Mouse (Mus musculus): ENCODE measurements at regions not wholly inside any gene's neighbourhood (a gene's known extent, or its start where the extent isn't known, plus 50 kb on each side); places are given as distances from the start of the nearest gene placed in this dataset.

- Histone ChIP-seq H3K4me1 (ENCODE audit: control insufficient read depth, insufficient read depth, low read length) (no peaks in the 10 kb centered on the region), H3K27ac (ENCODE audit: insufficient read depth, low read length) (no peak overlapping the region), H3K27me3 (ENCODE audit: control insufficient read depth, insufficient read depth, low read length) (no peaks in the 10 kb centered on the region), H3K4me3 (replicated peaks; ENCODE audit: insufficient read depth, low read depth, low read length) (no peak overlapping the region)
- TF ChIP-seq POLR2A (IDR thresholded peaks at IDR 0.05; ENCODE audit: borderline replicate concordance, insufficient read depth, low read length), result no peak
- TF ChIP-seq CTCF (IDR thresholded peaks at IDR 0.05; ENCODE audit: borderline replicate concordance, insufficient read depth, low read depth, low read length), result no peak
- DNase-seq, result no peak
- WGBS, result 40% methylated on average over 19 of the region's 19 CpGs
These were observed 111.9 kb downstream of the Irx5 start for GRCm38 (mm10) chr8:92469141-92470000.

- H3K27ac ChIP-seq (ENCODE audit: insufficient read depth, low read length), result no peak overlapping the region
- 50% methylated on average over 7 of the region's 7 CpGs for WGBS
- no peaks in the 10 kb centered on the region for H3K4me1 ChIP-seq (ENCODE audit: control insufficient read depth, insufficient read depth, low read length)
- DNase-seq, result no peak
- no peak for TF ChIP-seq POLR2A (IDR thresholded peaks at IDR 0.05; ENCODE audit: borderline replicate concordance, insufficient read depth, low read length)
- TF ChIP-seq CTCF (IDR thresholded peaks at IDR 0.05; ENCODE audit: borderline replicate concordance, insufficient read depth, low read depth, low read length), result no peak
- no peaks in the 10 kb centered on the region for H3K27me3 ChIP-seq (ENCODE audit: control insufficient read depth, insufficient read depth, low read length)
- no peak overlapping the region for H3K4me3 ChIP-seq (replicated peaks; ENCODE audit: insufficient read depth, low read depth, low read length)
These were observed 114.8 kb downstream of the Irx5 start for GRCm38 (mm10) chr8:92472257-92472656.

- Histone ChIP-seq H3K4me3 (replicated peaks; ENCODE audit: insufficient read depth, low read depth, low read length) (no peak overlapping the region), H3K27ac (ENCODE audit: insufficient read depth, low read length) (no peak overlapping the region), H3K4me1 (ENCODE audit: control insufficient read depth, insufficient read depth, low read length) (no peaks in the 10 kb centered on the region), H3K27me3 (ENCODE audit: control insufficient read depth, insufficient read depth, low read length) (no peaks in the 10 kb centered on the region)
- TF ChIP-seq CTCF (IDR thresholded peaks at IDR 0.05; ENCODE audit: borderline replicate concordance, insufficient read depth, low read depth, low read length) (no peak), POLR2A (IDR thresholded peaks at IDR 0.05; ENCODE audit: borderline replicate concordance, insufficient read depth, low read length) (no peak)
- WGBS, result 73% methylated on average over 3 of the region's 3 CpGs
- no peak for DNase-seq
These were observed 115.4 kb downstream of the Irx5 start for GRCm38 (mm10) chr8:92472817-92473216.

- TF ChIP-seq CTCF (IDR thresholded peaks at IDR 0.05; ENCODE audit: borderline replicate concordance, insufficient read depth, low read depth, low read length), result no peak
- TF ChIP-seq POLR2A (IDR thresholded peaks at IDR 0.05; ENCODE audit: borderline replicate concordance, insufficient read depth, low read length), result no peak
- no peak for DNase-seq
- Histone ChIP-seq H3K4me3 (replicated peaks; ENCODE audit: insufficient read depth, low read depth, low read length) (no peak overlapping the region), H3K27me3 (ENCODE audit: control insufficient read depth, insufficient read depth, low read length) (no peaks in the 10 kb centered on the region), H3K27ac (ENCODE audit: insufficient read depth, low read length) (no peak overlapping the region), H3K4me1 (ENCODE audit: control insufficient read depth, insufficient read depth, low read length) (no peaks in the 10 kb centered on the region)
- WGBS, result 73% methylated on average over 5 of the region's 5 CpGs
These were observed 125.0 kb downstream of the Irx5 start for GRCm38 (mm10) chr8:92482393-92482792.

GRCm38 (mm10) chr8:92483055-92483765 is 125.8 kb downstream of the Irx5 start:
- Histone ChIP-seq H3K4me1 (ENCODE audit: control insufficient read depth, insufficient read depth, low read length) (no peaks in the 10 kb centered on the region), H3K4me3 (replicated peaks; ENCODE audit: insufficient read depth, low read depth, low read length) (no peak overlapping the region), H3K27ac (ENCODE audit: insufficient read depth, low read length) (no peak overlapping the region), H3K27me3 (ENCODE audit: control insufficient read depth, insufficient read depth, low read length) (no peaks in the 10 kb centered on the region)
- DNase-seq, result no peak
- TF ChIP-seq CTCF (IDR thresholded peaks at IDR 0.05; ENCODE audit: borderline replicate concordance, insufficient read depth, low read depth, low read length) (no peak), POLR2A (IDR thresholded peaks at IDR 0.05; ENCODE audit: borderline replicate concordance, insufficient read depth, low read length) (no peak)
- WGBS, result 51% methylated on average over 8 of the region's 8 CpGs

GRCm38 (mm10) chr8:92488526-92489159 is 131.2 kb downstream of the Irx5 start:
- no peak overlapping the region for H3K27ac ChIP-seq (ENCODE audit: insufficient read depth, low read length)
- no peak for TF ChIP-seq CTCF (IDR thresholded peaks at IDR 0.05; ENCODE audit: borderline replicate concordance, insufficient read depth, low read depth, low read length)
- TF ChIP-seq POLR2A (IDR thresholded peaks at IDR 0.05; ENCODE audit: borderline replicate concordance, insufficient read depth, low read length), result no peak
- no peaks in the 10 kb centered on the region for H3K27me3 ChIP-seq (ENCODE audit: control insufficient read depth, insufficient read depth, low read length)
- H3K4me1 ChIP-seq (ENCODE audit: control insufficient read depth, insufficient read depth, low read length), result no peaks in the 10 kb centered on the region; the same call in 1 of the 2 replicates
- no peak overlapping the region for H3K4me3 ChIP-seq (replicated peaks; ENCODE audit: insufficient read depth, low read depth, low read length)
- DNase-seq, result no peak
- WGBS, result 61% methylated on average over 8 of the region's 8 CpGs

- H3K27ac ChIP-seq (ENCODE audit: insufficient read depth, low read length), result no peak overlapping the region
- DNase-seq, result no peak
- no peaks in the 10 kb centered on the region; the same call in 1 of the 2 replicates for H3K4me1 ChIP-seq (ENCODE audit: control insufficient read depth, insufficient read depth, low read length)
- WGBS, result 71% methylated on average over 5 of the region's 5 CpGs
- TF ChIP-seq POLR2A (IDR thresholded peaks at IDR 0.05; ENCODE audit: borderline replicate concordance, insufficient read depth, low read length) (no peak), CTCF (IDR thresholded peaks at IDR 0.05; ENCODE audit: borderline replicate concordance, insufficient read depth, low read depth, low read length) (no peak)
- no peak overlapping the region for H3K4me3 ChIP-seq (replicated peaks; ENCODE audit: insufficient read depth, low read depth, low read length)
- no peaks in the 10 kb centered on the region for H3K27me3 ChIP-seq (ENCODE audit: control insufficient read depth, insufficient read depth, low read length)
These were observed 134.1 kb downstream of the Irx5 start for GRCm38 (mm10) chr8:92491533-92491932.
